Mouse (Mus musculus) forebrain, embryonic 13.5 days (tissue): ENCODE results near the gene Col1a1. TPM values are rescaled to one million over a fixed set of nuclear protein-coding genes. Genes with fewer than 3 reads are reported as not detected.

Source experiments
- ATAC-seq: fragments of 200-750 bp; cut with Nextera tagmentation; 2 replicates; pipeline ENCODE4 v1.8.0; 2017
- H3K27ac ChIP-seq: fragments of 300-500 bp; sonication (generic); 2 replicates; pipeline ENCODE4 v1.5.1; 2015; ENCODE audit warnings: inconsistent platforms, mild to moderate bottlenecking, moderate library complexity
- H3K27me3 ChIP-seq: fragments of 300-500 bp; sonication (generic); 2 replicates; pipeline ENCODE4 v1.6.1; 2015; ENCODE audit warnings: mild to moderate bottlenecking, inconsistent platforms
- H3K36me3 ChIP-seq: fragments of 300-500 bp; sonication (generic); 2 replicates; pipeline ENCODE4 v1.6.1; 2015; ENCODE audit warnings: mild to moderate bottlenecking, inconsistent platforms; ENCODE audit not compliant: poor library complexity, severe bottlenecking
- H3K4me1 ChIP-seq: fragments of 300-500 bp; sonication (generic); 2 replicates; pipeline ENCODE4 v1.6.1; 2015; ENCODE audit warnings: inconsistent platforms
- H3K4me2 ChIP-seq: fragments of 300-500 bp; sonication (generic); 2 replicates; pipeline ENCODE4 v1.6.1; 2015; ENCODE audit warnings: inconsistent platforms, mild to moderate bottlenecking, moderate library complexity
- H3K4me3 ChIP-seq: fragments of 300-500 bp; sonication (generic); 2 replicates; pipeline ENCODE4 v1.5.1; 2015; ENCODE audit warnings: mild to moderate bottlenecking, inconsistent platforms
- H3K9ac ChIP-seq: fragments of 300-500 bp; sonication (generic); 2 replicates; pipeline ENCODE4 v1.6.1; 2015; ENCODE audit warnings: mild to moderate bottlenecking, inconsistent platforms
- H3K9me3 ChIP-seq: fragments of 300-500 bp; sonication (generic); replicated peaks from 2 replicates; pipeline ENCODE4 v1.6.1; 2016; ENCODE audit warnings: inconsistent platforms
- WGBS: fragments of 180-500 bp; shearing (Covaris S2); methylation state at CpG from one replicate; pipeline ENCODE4 v1.1.7; 2015; 5-methylcytosine and 5-hydroxymethylcytosine counted together
- polyA plus RNA-seq: library from polyadenylated mRNA; unstranded; fragments of >200 nt; fragmentation: Nextera tagmentation; extraction: Ambion mirVana; gene quantifications from 2 replicates; pipeline ENCODE4 v1.2.1, GENCODE M21; 2015

The Col1a1 gene
- polyA plus RNA-seq, 1 experiment from 2014 or later = 31.5 TPM

GRCm38 (mm10) chr11:95001584-95002347, 65.7 kb downstream of the Col1a1 start:
- ATAC-seq = no peak
- Histone ChIP-seq H3K36me3 (peaks cover 88% of the 10 kb centered on the region), H3K9me3 (no peaks in the 10 kb centered on the region), H3K4me2 (no peak overlapping the region), H3K27me3 (no peaks in the 10 kb centered on the region), H3K4me1 (peaks cover 44% of the 10 kb centered on the region), H3K4me3 (no peak overlapping the region), H3K27ac (no peak overlapping the region), H3K9ac (no peak overlapping the region)
- 91% methylated on average over 21 of the region's 21 CpGs for WGBS

Other genes starting within 250 kb of the Col1a1 start
- gene Gm11541, start 231.7 kb upstream of the Col1a1 start, polyA plus RNA-seq = not detected in 2 replicates
- gene Cdc34b, start 194.4 kb upstream of the Col1a1 start, polyA plus RNA-seq = not detected in 2 replicates
- gene Tmem92, start 153.5 kb upstream of the Col1a1 start, polyA plus RNA-seq = not detected in 2 replicates
- not detected in 2 replicates for gene Hils1, start 31.4 kb downstream of the Col1a1 start, polyA plus RNA-seq
- not detected in 2 replicates for gene Sgca, start 40.1 kb downstream of the Col1a1 start, polyA plus RNA-seq
- gene Ppp1r9b, start 54.8 kb downstream of the Col1a1 start, polyA plus RNA-seq = 15.8 and 16.3 TPM in 2 replicates
- gene Samd14, start 73.7 kb downstream of the Col1a1 start, polyA plus RNA-seq = 89.2 and 95.0 TPM in 2 replicates
- 19.7 and 20.2 TPM in 2 replicates for gene Pdk2, start 105.1 kb downstream of the Col1a1 start, polyA plus RNA-seq
- gene Itga3, start 140.6 kb downstream of the Col1a1 start, polyA plus RNA-seq = 2.4 and 3.9 TPM in 2 replicates
- 0.19 TPM in 1 of 2 replicates, not detected in the other for gene Dlx3, start 183.9 kb downstream of the Col1a1 start, polyA plus RNA-seq
- not detected in 2 replicates for gene Dlx4, start 210.0 kb downstream of the Col1a1 start, polyA plus RNA-seq